Mouse (Mus musculus): ENCODE results near the gene Bms1.

GRCm38 (mm10) chr6:118381234-118381633 is 38.0 kb downstream of the Bms1 start:
- TF ChIP-seq POLR2A (IDR thresholded peaks at IDR 0.05; ENCODE audit: extremely low read depth, insufficient read depth, low read length) (no peak), CTCF (IDR thresholded peaks at IDR 0.05; ENCODE audit: low read depth, low read length) (no peak)

All from liver, adult 2 months (tissue).